Mouse (Mus musculus) CH12.LX (cell line): ENCODE measurements at regions not wholly inside any gene's neighbourhood (a gene's known extent, or its start where the extent isn't known, plus 50 kb on each side); places are given as distances from the start of the nearest gene placed in this dataset.

Experiments used
- BHLHE40 ChIP-seq: IDR thresholded peaks from 2 replicates; pipeline ENCODE4 v1.6.1; 2011; ENCODE audit warnings: mild to moderate bottlenecking, low read depth, low read length, improper control_type of control experiment
- CHD1 ChIP-seq: IDR thresholded peaks from 2 replicates; pipeline ENCODE4 v1.6.1; 2012; ENCODE audit warnings: low read depth, low read length, improper control_type of control experiment, inconsistent platforms
- CHD2 ChIP-seq: IDR thresholded peaks from 2 replicates; pipeline ENCODE4 v1.6.1; 2011; ENCODE audit warnings: low read length, improper control_type of control experiment
- E2F4 ChIP-seq: IDR thresholded peaks from 2 replicates; pipeline ENCODE4 v1.6.1; 2011; ENCODE audit warnings: low read depth, low read length, improper control_type of control experiment; ENCODE audit not compliant: insufficient replicate concordance
- EP300 ChIP-seq: IDR thresholded peaks from 2 replicates; pipeline ENCODE4 v1.6.1; 2011; ENCODE audit warnings: low read length, improper control_type of control experiment
- JUN ChIP-seq: IDR thresholded peaks from 2 replicates; pipeline ENCODE4 v1.6.1; 2011; ENCODE audit warnings: low read depth, mild to moderate bottlenecking, low read length, improper control_type of control experiment, moderate library complexity; ENCODE audit not compliant: insufficient read depth
- MAX ChIP-seq: IDR thresholded peaks from 2 replicates; pipeline ENCODE4 v1.6.1; 2011; ENCODE audit warnings: low read length, improper control_type of control experiment
- NRF1 ChIP-seq: IDR thresholded peaks from 2 replicates; pipeline ENCODE4 v1.6.1; 2014; ENCODE audit warnings: low read depth, mild to moderate bottlenecking, inconsistent platforms, low read length, improper control_type of control experiment, moderate library complexity
- POLR2A ChIP-seq: IDR thresholded peaks from 2 replicates; pipeline ENCODE4 v1.6.1; 2011; ENCODE audit warnings: low read depth, mild to moderate bottlenecking, improper control_type of control experiment, low read length
- POLR2AphosphoS2 ChIP-seq: IDR thresholded peaks from 2 replicates; pipeline ENCODE4 v1.6.1; 2011; ENCODE audit warnings: low read depth, low read length, improper control_type of control experiment
- RAD21 ChIP-seq: IDR thresholded peaks from 2 replicates; pipeline ENCODE4 v1.6.1; 2011; ENCODE audit warnings: low read depth, mild to moderate bottlenecking, low read length, improper control_type of control experiment, moderate library complexity
- TCF12 ChIP-seq: IDR thresholded peaks from 2 replicates; pipeline ENCODE4 v1.6.1; 2014; ENCODE audit warnings: low read depth, mild to moderate bottlenecking, inconsistent platforms, low read length, improper control_type of control experiment
- ZC3H11A ChIP-seq: IDR thresholded peaks from 2 replicates; pipeline ENCODE4 v1.6.1; 2012; ENCODE audit warnings: low read depth, mild to moderate bottlenecking, inconsistent platforms, low read length, improper control_type of control experiment
- ZKSCAN1 ChIP-seq: IDR thresholded peaks from 2 replicates; pipeline ENCODE4 v1.6.1; 2012; ENCODE audit warnings: low read depth, inconsistent platforms, low read length, improper control_type of control experiment, borderline replicate concordance

GRCm38 (mm10) chr10:125072401-125072800 lies 316.9 kb downstream of the Slc16a7 start:
- TF ChIP-seq NRF1: no peak
- TF ChIP-seq CHD2: no peak
- TF ChIP-seq POLR2AphosphoS2: no peak
- no peak for TF ChIP-seq E2F4
- TF ChIP-seq EP300: no peak
- no peak for TF ChIP-seq RAD21
- TF ChIP-seq JUN: no peak
- TF ChIP-seq TCF12: no peak
- no peak for TF ChIP-seq ZKSCAN1
- TF ChIP-seq MAX: no peak
- no peak for TF ChIP-seq POLR2A
- TF ChIP-seq ZC3H11A: no peak
- no peak for TF ChIP-seq BHLHE40
- TF ChIP-seq CHD1: no peak
